Mouse (Mus musculus) myocyte (in vitro differentiated cells): ENCODE data around the gene Dhdds.

ENCODE experiments used
- POLR2A ChIP-seq: IDR thresholded peaks from one replicate; pipeline ENCODE4 v1.6.1; 2011; ENCODE audit warnings: low read depth, mild to moderate bottlenecking, control low read depth, moderate library complexity; ENCODE audit not compliant: insufficient read length
- USF1 ChIP-seq: IDR thresholded peaks from one replicate; pipeline ENCODE4 v1.6.1; 2011; ENCODE audit warnings: low read depth, mild to moderate bottlenecking, control low read depth, moderate library complexity

DNA sequence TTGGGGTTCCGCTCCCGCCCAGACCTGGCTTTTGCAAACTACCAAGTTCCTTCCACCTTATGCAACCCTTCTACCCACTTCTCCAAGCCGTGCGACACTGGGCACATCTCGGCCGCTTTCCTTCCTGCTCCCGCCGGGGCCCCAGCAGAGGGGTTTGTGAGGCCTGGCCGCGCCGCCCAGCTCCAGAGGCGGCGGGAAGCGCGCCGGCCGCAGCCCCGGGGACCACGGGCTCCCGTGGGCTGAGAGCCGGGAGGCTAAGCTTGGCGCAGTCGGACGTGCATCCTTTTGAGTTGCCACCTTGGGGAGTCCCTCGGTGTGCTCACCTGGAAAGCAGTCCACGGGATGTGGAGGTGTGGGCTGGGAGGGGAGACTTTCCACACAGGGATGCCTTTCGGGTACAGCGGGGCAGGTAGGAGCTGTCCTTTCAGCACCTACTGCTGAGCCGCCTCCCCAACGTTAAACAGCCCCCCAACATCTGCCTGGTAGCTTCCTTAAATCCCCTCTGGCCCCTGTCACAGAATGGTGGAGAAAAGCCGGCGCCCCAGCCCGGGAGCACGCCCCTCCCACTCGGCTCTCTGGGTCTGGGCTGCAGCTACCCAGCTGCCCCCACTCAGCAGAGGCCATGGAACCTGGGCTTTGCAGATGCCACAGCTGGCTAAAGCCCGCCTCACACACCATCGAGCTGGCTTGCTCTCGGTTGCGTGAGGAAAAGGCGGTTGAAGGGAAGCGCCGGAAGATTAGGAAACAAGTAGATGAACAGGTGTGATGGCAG lies 32.4 kb downstream of the Dhdds start, which contains the start of gene Hmgn2:
- TF ChIP-seq POLR2A (no peak), USF1 (no peak)
